Mouse (Mus musculus): ENCODE data around the gene Sv2a. TPM values are rescaled to one million over a fixed set of nuclear protein-coding genes. Genes with fewer than 3 reads are reported as not detected.

Gene Sv2a
- polyA plus RNA-seq (2012; rRNA removed): 13.2 and 13.8 TPM in 2 replicates
- polyA plus RNA-seq (2014; fragmentation: Nextera tagmentation; extraction: Ambion mirVana): 3.6 and 3.8 TPM in 2 replicates

DNA sequence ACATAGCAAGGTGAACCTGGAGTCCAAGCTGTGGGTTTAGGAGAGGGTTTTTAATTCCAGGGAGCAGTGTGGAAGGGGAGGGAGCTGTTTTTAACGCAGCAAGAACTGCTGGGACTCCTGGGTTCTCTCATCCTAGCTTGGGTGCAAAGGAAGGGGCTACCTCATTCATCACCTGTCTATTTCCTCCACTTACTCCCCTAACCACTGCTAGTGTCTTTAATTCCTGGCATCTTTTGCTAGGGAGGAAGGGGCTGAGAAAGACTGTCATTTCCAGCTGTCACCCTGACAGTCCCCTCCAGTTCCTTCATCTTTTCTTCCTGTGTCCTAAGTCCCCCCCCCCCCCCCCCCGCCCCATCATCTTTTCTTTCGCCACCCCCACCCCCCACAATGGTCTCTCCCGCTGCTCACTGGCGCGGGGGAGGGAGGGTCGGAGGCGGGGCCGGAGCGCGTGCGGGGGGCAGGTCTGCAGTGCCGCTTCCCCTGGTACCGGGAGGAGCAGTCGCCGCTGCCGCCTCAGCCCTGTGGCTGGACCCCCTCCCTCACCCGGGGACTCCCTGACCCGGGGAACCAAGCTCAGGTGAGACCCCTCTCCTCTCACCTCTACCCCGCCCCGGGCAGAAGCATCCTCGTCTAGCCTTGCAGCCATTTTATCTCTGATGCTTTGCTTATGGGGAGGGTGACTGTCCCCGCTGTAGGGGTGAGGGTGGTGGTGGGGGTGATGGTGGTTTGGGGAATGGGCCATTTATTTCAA lies at the start of gene Sv2a:
Sv2a (plus strand) TSS at position 425 of the 751 bp plus-strand sequence.
- no peaks in the 10 kb centered on the region for H3K9me3 ChIP-seq (ENCODE audit: control insufficient read depth, low read length)
- no peak for DNase-seq (ENCODE audit: low spot score)
- peaks cover 16% of the 10 kb centered on the region for H3K4me1 ChIP-seq (ENCODE audit: control insufficient read depth, insufficient read depth, low read length)
- H3K27me3 ChIP-seq (ENCODE audit: control insufficient read depth, insufficient read depth, low read length): no peaks in the 10 kb centered on the region
- peak within 1 kb of the TSS; percentile 52 for H3K4me3 ChIP-seq (replicated peaks; ENCODE audit: low read length)
- peak within 1 kb of the TSS; percentile 61 for H3K9ac ChIP-seq (ENCODE audit: low read depth, low read length, severe bottlenecking)
- WGBS: 3% methylated on average over 21 of the region's 23 CpGs
- peak; percentile 61 for ATAC-seq (ENCODE audit: low FRiP score, low read depth)
- TF ChIP-seq POLR2A (IDR thresholded peaks at IDR 0.05; ENCODE audit: borderline replicate concordance, extremely low read depth, insufficient read depth, insufficient read length): no peak
- peaks cover 22% of the 10 kb centered on the region for H3K36me3 ChIP-seq (ENCODE audit: control insufficient read depth, insufficient read depth, low read length)
- H3K27ac ChIP-seq (replicated peaks; ENCODE audit: low read depth, low read length): no peak within 1 kb of the TSS
- H3K4me2 ChIP-seq (replicated peaks; ENCODE audit: low read depth, low read length, severe bottlenecking): peak within 1 kb of the TSS; percentile 71

DNA sequence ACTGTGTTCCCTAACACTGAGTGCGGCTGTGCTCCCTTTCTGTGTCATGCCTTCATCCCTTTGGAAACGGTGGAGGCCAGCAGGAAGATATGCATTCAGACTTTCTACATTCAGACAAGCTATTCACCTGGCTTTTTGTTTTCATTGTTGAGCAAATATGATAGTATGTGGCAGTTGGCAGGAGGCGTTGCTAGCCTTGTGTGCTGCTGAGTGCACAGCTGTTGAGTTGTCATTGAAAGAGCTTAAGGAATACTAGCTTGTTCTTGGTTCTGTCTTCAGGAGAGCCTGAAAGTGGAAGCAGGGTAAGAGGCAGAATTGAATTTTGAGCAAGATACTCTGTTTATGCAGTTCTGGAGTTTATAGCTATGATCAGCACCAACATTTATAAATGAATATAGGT lies 48.5 kb upstream of the Sv2a start:
- WGBS: 86% methylated on average over 3 of the region's 3 CpGs
- H3K27ac ChIP-seq (replicated peaks; ENCODE audit: low read depth, low read length): no peak overlapping the region
- H3K9ac ChIP-seq (ENCODE audit: low read depth, low read length, severe bottlenecking): no peak overlapping the region

DNA sequence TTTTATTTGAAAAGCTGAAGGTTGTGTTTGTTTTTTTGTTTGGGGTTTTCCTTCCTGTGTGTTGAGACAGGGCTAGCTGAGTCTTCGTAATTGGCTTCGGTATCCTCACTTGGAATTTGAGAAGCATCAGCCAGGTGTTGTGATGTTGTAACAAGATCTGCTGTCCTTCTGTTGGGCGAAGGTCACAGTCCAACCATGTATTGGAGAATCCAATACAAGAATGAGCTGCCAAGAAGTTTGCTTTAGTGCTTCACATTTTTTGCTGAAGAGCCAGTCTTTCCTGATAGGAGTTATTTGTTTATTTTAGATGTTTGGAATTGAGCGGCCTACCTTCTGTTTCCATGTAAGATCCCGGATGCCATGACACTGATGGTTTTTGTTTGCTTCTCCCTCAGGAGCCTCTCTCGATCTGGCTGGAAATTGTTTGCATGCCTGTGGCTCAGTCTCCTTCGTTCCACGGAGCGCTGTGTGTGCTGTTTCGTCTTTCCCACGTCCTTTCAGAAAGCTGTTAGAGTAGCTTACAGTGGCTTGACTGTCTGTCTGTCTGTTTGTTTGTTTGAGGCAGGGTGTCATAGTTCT lies 47.5 kb upstream of the Sv2a start:
- ATAC-seq (ENCODE audit: low FRiP score, low read depth) (no peak), DNase-seq (ENCODE audit: low spot score) (no peak)
- Histone ChIP-seq H3K36me3 (ENCODE audit: control insufficient read depth, insufficient read depth, low read length) (peaks cover 20% of the 10 kb centered on the region), H3K4me2 (replicated peaks; ENCODE audit: low read depth, low read length, severe bottlenecking) (no peak overlapping the region), H3K4me3 (replicated peaks; ENCODE audit: low read length) (no peak overlapping the region), H3K27me3 (ENCODE audit: control insufficient read depth, insufficient read depth, low read length) (no peaks in the 10 kb centered on the region), H3K9me3 (ENCODE audit: control insufficient read depth, low read length) (no peaks in the 10 kb centered on the region), H3K27ac (replicated peaks; ENCODE audit: low read depth, low read length) (no peak overlapping the region), H3K9ac (ENCODE audit: low read depth, low read length, severe bottlenecking) (no peak overlapping the region), H3K4me1 (ENCODE audit: control insufficient read depth, insufficient read depth, low read length) (no peaks in the 10 kb centered on the region)
- WGBS: 75% methylated on average over 11 of the region's 11 CpGs
- TF ChIP-seq POLR2A (IDR thresholded peaks at IDR 0.05; ENCODE audit: borderline replicate concordance, extremely low read depth, insufficient read depth, insufficient read length): no peak

More for the DNA sequence above, 48.5 kb upstream of the Sv2a start:
- DNase-seq (ENCODE audit: low spot score): no peak
- no peak for ATAC-seq (ENCODE audit: low FRiP score, low read depth)
- Histone ChIP-seq H3K4me3 (replicated peaks; ENCODE audit: low read length) (no peak overlapping the region), H3K27me3 (ENCODE audit: control insufficient read depth, insufficient read depth, low read length) (no peaks in the 10 kb centered on the region), H3K9me3 (ENCODE audit: control insufficient read depth, low read length) (no peaks in the 10 kb centered on the region), H3K4me2 (replicated peaks; ENCODE audit: low read depth, low read length, severe bottlenecking) (no peak overlapping the region), H3K4me1 (ENCODE audit: control insufficient read depth, insufficient read depth, low read length) (no peaks in the 10 kb centered on the region), H3K36me3 (ENCODE audit: control insufficient read depth, insufficient read depth, low read length) (peaks cover 20% of the 10 kb centered on the region)
- TF ChIP-seq POLR2A (IDR thresholded peaks at IDR 0.05; ENCODE audit: borderline replicate concordance, extremely low read depth, insufficient read depth, insufficient read length): no peak

DNA sequence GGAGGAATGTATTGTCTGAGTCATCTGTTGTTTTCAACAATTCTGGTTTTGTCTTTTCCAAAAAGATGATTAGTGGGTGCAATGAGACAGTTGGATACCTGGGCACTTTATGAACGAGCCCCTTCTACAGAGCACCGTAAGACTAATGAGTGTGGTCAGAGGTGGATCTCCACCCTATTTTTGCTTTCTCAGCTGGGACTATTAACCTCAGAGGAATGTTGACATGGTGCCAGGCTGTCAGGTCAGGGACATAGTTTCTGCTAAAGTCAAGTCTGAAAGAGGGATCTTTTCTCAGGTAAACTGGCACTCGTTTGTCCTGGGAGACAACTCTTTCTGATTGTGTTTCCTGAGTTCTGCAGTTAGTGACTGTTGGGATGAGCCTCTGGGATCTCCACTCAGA lies 45.9 kb upstream of the Sv2a start:
- no peak for ATAC-seq (ENCODE audit: low FRiP score, low read depth)
- no peak overlapping the region for H3K27ac ChIP-seq (replicated peaks; ENCODE audit: low read depth, low read length)
- H3K36me3 ChIP-seq (ENCODE audit: control insufficient read depth, insufficient read depth, low read length): peaks cover 29% of the 10 kb centered on the region
- 69% methylated on average over 3 of the region's 3 CpGs for WGBS
- no peak for TF ChIP-seq POLR2A (IDR thresholded peaks at IDR 0.05; ENCODE audit: borderline replicate concordance, extremely low read depth, insufficient read depth, insufficient read length)
- no peaks in the 10 kb centered on the region for H3K4me1 ChIP-seq (ENCODE audit: control insufficient read depth, insufficient read depth, low read length)
- no peak for DNase-seq (ENCODE audit: low spot score)
- no peak overlapping the region for H3K4me2 ChIP-seq (replicated peaks; ENCODE audit: low read depth, low read length, severe bottlenecking)
- H3K9ac ChIP-seq (ENCODE audit: low read depth, low read length, severe bottlenecking): no peak overlapping the region
- no peaks in the 10 kb centered on the region for H3K27me3 ChIP-seq (ENCODE audit: control insufficient read depth, insufficient read depth, low read length)
- no peaks in the 10 kb centered on the region for H3K9me3 ChIP-seq (ENCODE audit: control insufficient read depth, low read length)
- H3K4me3 ChIP-seq (replicated peaks; ENCODE audit: low read length): no peak overlapping the region

DNA sequence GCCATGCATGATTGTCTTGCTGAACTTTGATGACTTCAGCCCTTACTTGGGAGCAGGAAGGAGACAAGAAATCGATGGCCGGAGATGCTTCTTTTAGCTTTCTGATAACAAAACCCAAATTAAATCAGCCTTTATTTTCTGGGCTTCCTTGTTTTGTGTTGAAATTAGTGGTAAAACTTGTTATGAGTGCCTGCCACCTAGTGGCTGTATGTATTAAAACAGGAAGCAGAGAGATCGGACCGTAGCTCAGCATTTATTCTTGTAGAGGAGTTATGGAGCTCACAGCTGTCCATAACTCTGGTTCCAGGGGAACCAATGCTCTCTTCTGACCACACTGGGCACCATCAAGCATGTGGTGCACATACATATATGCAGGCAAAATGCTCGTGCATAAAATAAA lies 33.0 kb upstream of the Sv2a start:
- peaks cover 74% of the 10 kb centered on the region for H3K36me3 ChIP-seq (ENCODE audit: control insufficient read depth, insufficient read depth, low read length)
- DNase-seq (ENCODE audit: low spot score) (peak; percentile 79), ATAC-seq (ENCODE audit: low FRiP score, low read depth) (no peak)
- H3K9me3 ChIP-seq (ENCODE audit: control insufficient read depth, low read length): no peaks in the 10 kb centered on the region
- no peak overlapping the region for H3K4me2 ChIP-seq (replicated peaks; ENCODE audit: low read depth, low read length, severe bottlenecking)
- H3K27me3 ChIP-seq (ENCODE audit: control insufficient read depth, insufficient read depth, low read length): no peaks in the 10 kb centered on the region
- no peak overlapping the region for H3K4me3 ChIP-seq (replicated peaks; ENCODE audit: low read length)
- TF ChIP-seq POLR2A (IDR thresholded peaks at IDR 0.05; ENCODE audit: borderline replicate concordance, extremely low read depth, insufficient read depth, insufficient read length): no peak
- 16% methylated on average over 5 of the region's 5 CpGs for WGBS
- H3K4me1 ChIP-seq (ENCODE audit: control insufficient read depth, insufficient read depth, low read length): no peaks in the 10 kb centered on the region
- H3K9ac ChIP-seq (ENCODE audit: low read depth, low read length, severe bottlenecking): no peak overlapping the region
- H3K27ac ChIP-seq (replicated peaks; ENCODE audit: low read depth, low read length): no peak overlapping the region

Measured in limb, embryonic 14.5 days (tissue).